Mouse (Mus musculus) cerebellum, adult 2 months (tissue): ENCODE measurements around the gene Fgfr2.

Source experiments
- CTCF ChIP-seq: fragments of 200-500 bp; IDR thresholded peaks from 2 replicates; pipeline ENCODE4 v1.5.1; 2011; ENCODE audit warnings: low read depth, mild to moderate bottlenecking, control low read depth, low read length, moderate library complexity, borderline replicate concordance; ENCODE audit not compliant: insufficient read depth
- POLR2A ChIP-seq: fragments of 200-500 bp; IDR thresholded peaks from 2 replicates; pipeline ENCODE4 v1.6.1; 2011; ENCODE audit warnings: low read length, control low read depth, borderline replicate concordance; ENCODE audit not compliant: insufficient read depth

DNA sequence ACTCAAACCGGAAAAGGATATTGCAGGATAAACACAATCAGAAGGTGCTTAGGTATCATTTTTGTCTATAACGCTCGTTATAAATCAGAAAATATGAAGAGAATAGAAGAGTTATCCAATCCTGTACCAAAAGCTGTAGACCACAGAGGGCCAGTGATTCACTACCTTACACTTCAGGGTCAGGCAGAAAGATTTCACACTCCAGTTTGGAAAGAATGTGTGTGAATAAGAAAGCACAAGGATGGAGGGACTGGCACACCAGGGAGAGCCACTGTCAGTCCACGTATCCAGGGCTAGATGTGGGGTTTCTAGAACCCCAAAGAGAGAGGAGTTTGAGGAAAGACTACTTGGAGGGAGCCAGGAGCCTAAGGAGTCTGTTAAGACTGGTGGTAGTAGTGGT is 546.3 kb downstream of the Fgfr2 start:
- TF ChIP-seq POLR2A (no peak), CTCF (no peak)
